Mouse (Mus musculus): ENCODE measurements around the gene Cacnb1. TPM values are rescaled to one million over a fixed set of nuclear protein-coding genes. Genes with fewer than 3 reads are reported as not detected.

The Cacnb1 gene
- polyA plus RNA-seq, 1 experiment from 2014 or later: 9.0 TPM

DNA sequence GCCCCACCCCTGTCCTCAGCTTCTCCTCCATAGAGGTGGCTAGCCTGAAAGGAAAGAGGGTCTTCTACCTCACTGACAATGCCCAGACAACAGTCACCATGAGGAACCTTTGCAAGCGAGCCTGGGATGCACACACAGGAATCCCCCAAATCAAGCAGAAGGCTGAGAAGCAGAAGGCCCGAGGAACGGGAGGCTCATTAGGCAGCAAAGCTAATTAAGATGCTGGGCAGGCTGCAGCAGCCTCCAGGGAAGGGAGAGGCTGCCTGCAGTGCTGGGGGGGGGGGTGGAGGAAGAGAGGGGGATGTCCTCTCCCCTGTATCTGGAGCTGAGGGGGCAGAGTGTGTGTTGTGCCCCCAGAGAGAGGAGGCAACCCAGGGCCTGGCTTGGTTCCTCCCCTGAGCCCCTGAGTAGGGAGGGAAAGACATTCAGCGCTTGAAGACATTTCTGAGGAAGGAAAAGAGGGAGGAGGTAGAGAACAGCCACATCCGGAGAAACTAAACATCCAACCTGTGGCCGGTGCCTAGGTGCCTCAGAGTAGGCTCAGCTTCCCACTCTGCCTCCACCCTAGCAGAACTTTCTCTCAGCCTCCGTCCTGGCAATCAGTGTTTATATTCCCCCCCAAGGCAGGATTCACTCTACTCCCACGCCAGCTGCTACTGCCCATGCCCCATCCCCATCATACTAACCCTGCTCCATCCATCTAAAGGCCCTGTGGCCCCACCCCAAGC lies 2.8 kb downstream of the Cacnb1 start:
- H3K9ac ChIP-seq (ENCODE audit: low read depth, low read length): no peak overlapping the region

GRCm38 (mm10) chr11:98018858-98019641 lies 3.8 kb downstream of the Cacnb1 start:
- ATAC-seq (replicated peaks; ENCODE audit: low FRiP score, low read depth) (no peak), DNase-seq (ENCODE audit: low spot score) (peak; percentile 69)
- H3K27ac ChIP-seq: no peak overlapping the region
- peak; percentile 69 for TF ChIP-seq CTCF (IDR thresholded peaks at IDR 0.05; ENCODE audit: low read depth)
- 38% methylated on average over 10 of the region's 10 CpGs for WGBS
- H3K4me2 ChIP-seq (ENCODE audit: low read length): 0 out of 2 replicates have a peak overlapping the region, but pooled peaks have one; percentile 18
- H3K27me3 ChIP-seq (ENCODE audit: insufficient read depth, low read length): no peaks in the 10 kb centered on the region
- H3K4me1 ChIP-seq (replicated peaks; ENCODE audit: insufficient read depth, low read length): peaks cover 9% of the 10 kb centered on the region
- H3K9me3 ChIP-seq (replicated peaks; ENCODE audit: low read length): no peaks in the 10 kb centered on the region
- no peak overlapping the region for H3K4me3 ChIP-seq (replicated peaks; ENCODE audit: low read depth, low read length)
- H3K36me3 ChIP-seq (ENCODE audit: insufficient read depth, low read length): peaks cover 29% of the 10 kb centered on the region
- no peak overlapping the region for H3K9ac ChIP-seq (ENCODE audit: low read depth, low read length)

More for the DNA sequence above, 2.8 kb downstream of the Cacnb1 start:
- DNase-seq (ENCODE audit: low spot score) (no peak), ATAC-seq (replicated peaks; ENCODE audit: low FRiP score, low read depth) (no peak)
- H3K27ac ChIP-seq: no peak overlapping the region
- H3K4me2 ChIP-seq (ENCODE audit: low read length): peak overlapping the region; percentile 28
- H3K36me3 ChIP-seq (ENCODE audit: insufficient read depth, low read length): peaks cover 21% of the 10 kb centered on the region
- H3K4me3 ChIP-seq (replicated peaks; ENCODE audit: low read depth, low read length): no peak overlapping the region
- no peaks in the 10 kb centered on the region for H3K9me3 ChIP-seq (replicated peaks; ENCODE audit: low read length)
- peaks cover 9% of the 10 kb centered on the region for H3K4me1 ChIP-seq (replicated peaks; ENCODE audit: insufficient read depth, low read length)
- H3K27me3 ChIP-seq (ENCODE audit: insufficient read depth, low read length): no peaks in the 10 kb centered on the region
- no peak for TF ChIP-seq CTCF (IDR thresholded peaks at IDR 0.05; ENCODE audit: low read depth)
- 37% methylated on average over 8 of the region's 8 CpGs for WGBS

DNA sequence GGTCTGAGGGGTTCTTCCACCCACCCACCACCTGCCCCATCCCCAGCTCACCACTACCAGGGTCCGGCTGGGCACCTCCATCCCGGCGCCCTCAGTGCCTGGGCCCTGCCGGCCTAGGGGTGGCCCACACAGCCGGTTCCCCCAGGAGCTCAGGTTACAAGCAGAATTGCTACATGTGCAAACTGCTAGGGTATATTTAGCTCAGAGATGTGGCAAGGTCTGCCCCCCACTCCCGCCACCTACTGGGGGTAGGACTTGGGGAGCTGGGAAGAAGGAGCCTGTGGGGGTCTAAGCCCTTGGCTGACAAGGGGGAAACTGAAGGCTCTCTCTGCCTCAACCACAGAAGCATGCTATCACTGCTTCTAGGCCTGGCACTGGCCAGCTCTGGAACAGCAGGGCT lies 4.6 kb downstream of the Cacnb1 start:
- DNase-seq (ENCODE audit: low spot score): no peak
- Histone ChIP-seq H3K4me1 (replicated peaks; ENCODE audit: insufficient read depth, low read length) (peaks cover 9% of the 10 kb centered on the region), H3K27me3 (ENCODE audit: insufficient read depth, low read length) (no peaks in the 10 kb centered on the region), H3K4me2 (ENCODE audit: low read length) (no peak overlapping the region), H3K4me3 (replicated peaks; ENCODE audit: low read depth, low read length) (no peak overlapping the region), H3K36me3 (ENCODE audit: insufficient read depth, low read length) (peaks cover 31% of the 10 kb centered on the region), H3K9me3 (replicated peaks; ENCODE audit: low read length) (no peaks in the 10 kb centered on the region), H3K9ac (ENCODE audit: low read depth, low read length) (no peak overlapping the region), H3K27ac (no peak overlapping the region)
- ATAC-seq (replicated peaks; ENCODE audit: low FRiP score, low read depth): no peak
- 53% methylated on average over 6 of the region's 6 CpGs for WGBS
- TF ChIP-seq CTCF (IDR thresholded peaks at IDR 0.05; ENCODE audit: low read depth): no peak

- peaks cover 31% of the 10 kb centered on the region for H3K36me3 ChIP-seq (ENCODE audit: insufficient read depth, low read length)
- no peak overlapping the region for H3K4me3 ChIP-seq (replicated peaks; ENCODE audit: low read depth, low read length)
- TF ChIP-seq CTCF (IDR thresholded peaks at IDR 0.05; ENCODE audit: low read depth): no peak
- no peak overlapping the region for H3K27ac ChIP-seq
- DNase-seq (ENCODE audit: low spot score): no peak
- H3K4me2 ChIP-seq (ENCODE audit: low read length): no peak overlapping the region
- ATAC-seq (replicated peaks; ENCODE audit: low FRiP score, low read depth): no peak
- H3K9me3 ChIP-seq (replicated peaks; ENCODE audit: low read length): no peaks in the 10 kb centered on the region
- H3K4me1 ChIP-seq (replicated peaks; ENCODE audit: insufficient read depth, low read length): peaks cover 9% of the 10 kb centered on the region
- H3K9ac ChIP-seq (ENCODE audit: low read depth, low read length): no peak overlapping the region
- 48% methylated on average over 4 of the region's 4 CpGs for WGBS
- H3K27me3 ChIP-seq (ENCODE audit: insufficient read depth, low read length): no peaks in the 10 kb centered on the region
These were observed 6.0 kb downstream of the Cacnb1 start for GRCm38 (mm10) chr11:98016824-98017223.

DNA sequence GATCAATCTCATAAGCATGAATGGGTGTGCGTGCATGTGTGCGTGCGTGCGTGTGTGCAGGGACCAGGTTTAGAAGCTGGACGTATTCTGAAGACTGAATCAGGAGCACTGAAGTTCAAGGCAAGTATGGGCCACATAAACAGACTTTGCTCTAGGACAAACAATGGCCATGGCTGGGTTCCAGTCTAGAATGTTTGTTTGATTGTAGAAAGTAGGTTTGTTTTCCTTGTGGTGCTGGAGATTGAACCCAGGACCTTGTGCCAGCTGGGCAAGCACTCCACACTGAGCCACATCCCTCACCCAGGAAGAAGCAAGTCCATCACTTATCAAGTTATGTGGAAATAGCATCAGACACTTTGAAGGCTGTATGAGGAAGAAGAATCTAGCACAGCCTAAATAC lies 6.7 kb downstream of the Cacnb1 start:
- no peaks in the 10 kb centered on the region for H3K27me3 ChIP-seq (ENCODE audit: insufficient read depth, low read length)
- no peak for ATAC-seq (replicated peaks; ENCODE audit: low FRiP score, low read depth)
- no peak for DNase-seq (ENCODE audit: low spot score)
- no peak overlapping the region for H3K9ac ChIP-seq (ENCODE audit: low read depth, low read length)
- peaks cover 33% of the 10 kb centered on the region for H3K36me3 ChIP-seq (ENCODE audit: insufficient read depth, low read length)
- peaks cover 9% of the 10 kb centered on the region for H3K4me1 ChIP-seq (replicated peaks; ENCODE audit: insufficient read depth, low read length)
- WGBS: 84% methylated on average over 5 of the region's 5 CpGs
- no peak for TF ChIP-seq CTCF (IDR thresholded peaks at IDR 0.05; ENCODE audit: low read depth)
- H3K27ac ChIP-seq: no peak overlapping the region
- no peak overlapping the region for H3K4me3 ChIP-seq (replicated peaks; ENCODE audit: low read depth, low read length)
- no peaks in the 10 kb centered on the region for H3K9me3 ChIP-seq (replicated peaks; ENCODE audit: low read length)
- H3K4me2 ChIP-seq (ENCODE audit: low read length): no peak overlapping the region

DNA sequence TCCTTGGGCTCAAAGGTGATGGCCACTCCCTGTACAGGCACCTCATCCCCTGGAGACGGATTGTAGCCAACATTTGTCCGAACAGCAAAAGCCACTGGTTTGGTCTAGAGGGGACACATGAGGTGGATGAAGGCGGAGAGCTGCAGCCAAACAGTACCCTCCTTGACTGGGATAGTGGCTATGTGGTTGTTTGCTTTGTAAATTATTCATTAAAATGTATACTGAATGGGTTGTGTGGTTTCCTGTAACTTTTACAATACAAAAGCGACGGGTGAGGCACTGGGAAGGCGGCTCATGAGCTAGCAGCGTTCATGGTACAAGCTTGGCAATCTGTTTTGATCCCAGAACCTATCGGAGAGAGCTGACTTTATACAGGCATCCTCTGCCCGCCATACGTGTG lies 10.0 kb downstream of the Cacnb1 start:
- DNase-seq (ENCODE audit: low spot score) (no peak), ATAC-seq (replicated peaks; ENCODE audit: low FRiP score, low read depth) (0 out of 2 replicates have a peak, but pooled peaks have one; percentile 14)
- Histone ChIP-seq H3K9me3 (replicated peaks; ENCODE audit: low read length) (no peaks in the 10 kb centered on the region), H3K4me3 (replicated peaks; ENCODE audit: low read depth, low read length) (no peak overlapping the region), H3K4me1 (replicated peaks; ENCODE audit: insufficient read depth, low read length) (no peaks in the 10 kb centered on the region), H3K36me3 (ENCODE audit: insufficient read depth, low read length) (peaks cover 37% of the 10 kb centered on the region), H3K9ac (ENCODE audit: low read depth, low read length) (no peak overlapping the region), H3K4me2 (ENCODE audit: low read length) (no peak overlapping the region), H3K27ac (no peak overlapping the region), H3K27me3 (ENCODE audit: insufficient read depth, low read length) (no peaks in the 10 kb centered on the region)
- TF ChIP-seq CTCF (IDR thresholded peaks at IDR 0.05; ENCODE audit: low read depth): no peak
- WGBS: 82% methylated on average over 10 of the region's 10 CpGs
